Mouse (Mus musculus) C2C12 (cell line): ENCODE measurements around the gene Smoc1.

ENCODE experiments used
- CEBPB ChIP-seq: IDR thresholded peaks from one replicate; pipeline ENCODE4 v1.6.1; 2011; ENCODE audit warnings: low read depth, mild to moderate bottlenecking, control low read depth, moderate library complexity
- CTCF ChIP-seq: IDR thresholded peaks from one replicate; pipeline ENCODE4 v1.5.1; 2011; ENCODE audit not compliant: control insufficient read depth, insufficient read depth, insufficient read length
- MAX ChIP-seq: IDR thresholded peaks from one replicate; pipeline ENCODE4 v1.6.1; 2011; ENCODE audit warnings: mild to moderate bottlenecking, control low read depth
- MYOD1 ChIP-seq: IDR thresholded peaks from one replicate; pipeline ENCODE4 v1.6.1; 2011; ENCODE audit warnings: low read depth; ENCODE audit not compliant: control insufficient read depth, insufficient read length
- USF1 ChIP-seq: IDR thresholded peaks from one replicate; pipeline ENCODE4 v1.6.1; 2011; ENCODE audit warnings: low read depth, mild to moderate bottlenecking, control low read depth, moderate library complexity

GRCm38 (mm10) chr12:81131114-81131513 is 104.5 kb downstream of the Smoc1 start:
- TF ChIP-seq USF1 (no peak), CTCF (no peak), MYOD1 (no peak), MAX (no peak), CEBPB (no peak)
